Mouse (Mus musculus) testis, adult 2 months (tissue): ENCODE measurements around the gene Plcb3.

Experiments used
- CTCF ChIP-seq: fragments of 200-500 bp; IDR thresholded peaks from 2 replicates; pipeline ENCODE4 v1.5.1; 2012; ENCODE audit warnings: low read depth, mild to moderate bottlenecking, inconsistent platforms, low read length, moderate library complexity; ENCODE audit not compliant: control insufficient read depth, insufficient read depth, insufficient replicate concordance
- POLR2A ChIP-seq: fragments of 200-500 bp; IDR thresholded peaks from 2 replicates; pipeline ENCODE4 v1.6.1; 2012; ENCODE audit warnings: low read depth, mild to moderate bottlenecking, inconsistent platforms, low read length, moderate library complexity; ENCODE audit not compliant: control insufficient read depth

DNA sequence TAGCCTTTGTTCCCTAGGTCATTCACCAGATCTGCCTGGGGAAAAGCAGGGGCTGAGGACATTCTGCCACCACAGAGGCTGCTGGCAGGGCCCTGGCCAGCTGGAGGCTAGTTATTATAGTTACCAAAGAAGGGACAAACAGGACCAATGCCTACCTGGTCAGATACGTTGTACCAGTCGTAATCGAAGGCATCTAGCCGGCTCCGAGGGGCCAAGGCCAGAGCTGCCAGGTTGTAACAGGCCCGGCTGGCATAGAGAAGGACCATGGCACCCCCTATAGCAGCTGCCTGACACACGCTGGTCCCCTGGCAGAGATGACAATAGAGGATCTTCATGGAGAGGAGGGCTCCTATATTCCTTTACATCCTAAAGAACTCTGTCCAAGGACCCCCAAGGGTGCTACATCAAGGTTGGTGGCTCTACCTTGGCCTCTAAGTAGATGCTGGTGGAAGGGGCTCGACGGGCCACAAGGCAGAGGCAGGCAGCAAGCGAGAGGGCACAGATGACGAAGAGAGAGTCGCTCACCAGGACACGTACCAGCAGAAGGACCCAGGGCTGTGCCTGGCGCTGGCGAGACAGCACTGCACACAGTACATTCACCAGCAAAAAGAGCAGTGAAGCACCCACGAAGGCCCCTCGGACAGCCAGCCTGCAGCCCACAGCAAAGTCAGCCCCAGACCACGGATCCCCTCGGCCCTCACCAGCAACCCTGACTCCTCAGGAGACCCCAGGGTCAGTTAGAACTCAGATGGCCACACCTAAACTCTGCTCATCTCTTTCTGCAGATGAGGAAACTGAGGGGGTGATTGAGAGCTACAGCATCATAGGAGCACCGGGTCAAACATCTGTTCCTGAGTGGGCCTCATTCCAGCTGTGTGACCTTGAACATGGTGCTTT lies 36.9 kb downstream of the Plcb3 start:
- TF ChIP-seq CTCF, result no peak
- TF ChIP-seq POLR2A, result 0 out of 2 replicates have a peak, but pooled peaks have one; percentile 15
